ENCODE assay signal across 21 mouse cellular contexts in genomic region chr6:81820078-81820477, GRCm38 (mm10).
"Had no signal": no experiment of that assay in that cellular context is flagged by ENCODE, and none has a peak within 500 bp of the region (broad histone marks: within the 10 kb centered on the region; RNA-seq: fewer than 3 reads in every experiment).

No protein-coding gene starts in this region.

- H3K4me3 ChIP-seq: limb, embryonic 10.5 days; limb, embryonic 13.5 days; liver, embryonic 12.5 days; liver, embryonic 15.5 days; lung, embryonic 15.5 days; megakaryocyte, embryonic 14.5 days; midbrain, embryonic 10.5 days; midbrain, embryonic 13.5 days; myocyte; neural tube, embryonic 13.5 days; stomach, embryonic 15.5 days had no signal

- H3K27ac ChIP-seq: limb, embryonic 10.5 days; limb, embryonic 13.5 days; liver, embryonic 12.5 days; liver, embryonic 15.5 days; lung, embryonic 15.5 days; midbrain, embryonic 10.5 days; midbrain, embryonic 13.5 days; neural tube, embryonic 13.5 days; stomach, embryonic 15.5 days had no signal

- H3K4me1 ChIP-seq: limb, embryonic 10.5 days; limb, embryonic 13.5 days; liver, embryonic 12.5 days; liver, embryonic 15.5 days; lung, embryonic 15.5 days; midbrain, embryonic 10.5 days; midbrain, embryonic 13.5 days; neural tube, embryonic 13.5 days; stomach, embryonic 15.5 days had no signal

- DNase-seq: kidney, adult 18-20 months; kidney, adult 9 months; kidney, postnatal 25 days; liver; lung, adult 18-20 months; lung, postnatal 10 days; lung, postnatal 36 days; right cerebral cortex, postnatal 25 days; spleen, adult 18-20 months; thymus, postnatal 25 days had no signal
